Mouse (Mus musculus) intestine, embryonic 14.5 days (tissue): ENCODE results near the gene Epb41l5. TPM values are rescaled to one million over a fixed set of nuclear protein-coding genes. Genes with fewer than 3 reads are reported as not detected.
A peak's percentile ranks its signal among the peaks of the same experiment; 100 is the strongest.

Experiments used
- ATAC-seq: fragments of 200-750 bp; cut with Nextera tagmentation; replicated peaks from 2 replicates; pipeline ENCODE4 v1.8.0; 2017; ENCODE audit warnings: low read depth, moderate number of reproducible peaks, moderate TSS enrichment, moderate library complexity; ENCODE audit not compliant: low FRiP score, low TSS enrichment
- DNase-seq: peaks from one replicate; pipeline ENCODE4 v3.0.0-alpha.2; 2018; ENCODE audit warnings: low spot score
- H3K27ac ChIP-seq: fragments of 300-500 bp; sonication (generic); 2 replicates; pipeline ENCODE4 v1.5.1; 2014; ENCODE audit warnings: low read depth, mild to moderate bottlenecking, control low read depth
- H3K27me3 ChIP-seq: fragments of 300-500 bp; sonication (generic); replicated peaks from 2 replicates; pipeline ENCODE4 v1.6.1; 2014; ENCODE audit warnings: low read length, control low read depth; ENCODE audit not compliant: control insufficient read depth, insufficient read depth
- H3K36me3 ChIP-seq: fragments of 300-500 bp; sonication (generic); 2 replicates; pipeline ENCODE4 v1.6.1; 2014; ENCODE audit warnings: low read length, control low read depth; ENCODE audit not compliant: control insufficient read depth, insufficient read depth
- H3K4me1 ChIP-seq: fragments of 300-500 bp; sonication (generic); replicated peaks from 2 replicates; pipeline ENCODE4 v1.6.1; 2014; ENCODE audit warnings: low read length, control low read depth, mixed read lengths; ENCODE audit not compliant: control insufficient read depth, insufficient read depth
- H3K4me2 ChIP-seq: fragments of 300-500 bp; sonication (generic); 2 replicates; pipeline ENCODE4 v1.6.1; 2014; ENCODE audit warnings: low read length
- H3K4me3 ChIP-seq: fragments of 300-500 bp; sonication (generic); 2 replicates; pipeline ENCODE4 v1.5.1; 2014; ENCODE audit warnings: low read depth, low read length, control low read depth, mixed read lengths
- H3K9ac ChIP-seq: fragments of 300-500 bp; sonication (generic); 2 replicates; pipeline ENCODE4 v1.6.1; 2014; ENCODE audit warnings: mild to moderate bottlenecking, low read length
- H3K9me3 ChIP-seq: fragments of 300-500 bp; sonication (generic); 2 replicates; pipeline ENCODE4 v1.6.1; 2016; ENCODE audit warnings: low read length, control low read depth; ENCODE audit not compliant: control insufficient read depth
- WGBS: fragments of 180-500 bp; shearing (Covaris S2); extraction: QIAGEN DNeasy Blood & Tissue Kit; methylation state at CpG from one replicate; pipeline ENCODE4 v1.1.7; 2014; 5-methylcytosine and 5-hydroxymethylcytosine counted together
- polyA plus RNA-seq: library from polyadenylated mRNA; unstranded; fragments of >200 nt; fragmentation: Nextera tagmentation; extraction: Ambion mirVana; gene quantifications from 2 replicates; pipeline ENCODE4 v1.2.1, GENCODE M21; 2014

Epb41l5 gene
- polyA plus RNA-seq, 1 experiment from 2014 or later: 46.2 TPM

DNA sequence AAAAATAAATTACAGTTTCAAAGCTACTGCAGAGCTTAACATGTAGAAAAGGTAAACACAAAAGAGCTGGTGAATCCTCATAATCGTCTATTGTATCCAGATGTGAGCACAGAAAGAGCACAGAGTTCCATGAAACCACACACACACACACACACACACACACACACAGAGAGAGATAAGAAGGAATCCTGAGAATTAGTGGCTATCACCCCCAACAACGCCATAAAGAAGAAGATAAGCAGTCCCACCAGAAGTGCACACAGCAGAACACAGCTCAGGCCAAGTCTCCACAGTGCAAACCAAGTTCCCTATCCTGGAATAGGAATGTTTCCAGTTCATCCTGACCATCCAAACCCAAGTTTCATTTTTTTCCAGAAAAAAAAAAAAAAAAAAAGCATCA lies 103.6 kb downstream of the Epb41l5 start:
- H3K27ac ChIP-seq: no peak overlapping the region
- no peak overlapping the region for H3K4me3 ChIP-seq
- H3K9ac ChIP-seq: no peak overlapping the region
- H3K4me1 ChIP-seq: no peaks in the 10 kb centered on the region
- H3K27me3 ChIP-seq: no peaks in the 10 kb centered on the region
- ATAC-seq (no peak), DNase-seq (no peak)
- H3K9me3 ChIP-seq: no peaks in the 10 kb centered on the region
- H3K36me3 ChIP-seq: peaks cover 23% of the 10 kb centered on the region
- no peak overlapping the region for H3K4me2 ChIP-seq
- 45% methylated on average over 2 of the region's 2 CpGs for WGBS

DNA sequence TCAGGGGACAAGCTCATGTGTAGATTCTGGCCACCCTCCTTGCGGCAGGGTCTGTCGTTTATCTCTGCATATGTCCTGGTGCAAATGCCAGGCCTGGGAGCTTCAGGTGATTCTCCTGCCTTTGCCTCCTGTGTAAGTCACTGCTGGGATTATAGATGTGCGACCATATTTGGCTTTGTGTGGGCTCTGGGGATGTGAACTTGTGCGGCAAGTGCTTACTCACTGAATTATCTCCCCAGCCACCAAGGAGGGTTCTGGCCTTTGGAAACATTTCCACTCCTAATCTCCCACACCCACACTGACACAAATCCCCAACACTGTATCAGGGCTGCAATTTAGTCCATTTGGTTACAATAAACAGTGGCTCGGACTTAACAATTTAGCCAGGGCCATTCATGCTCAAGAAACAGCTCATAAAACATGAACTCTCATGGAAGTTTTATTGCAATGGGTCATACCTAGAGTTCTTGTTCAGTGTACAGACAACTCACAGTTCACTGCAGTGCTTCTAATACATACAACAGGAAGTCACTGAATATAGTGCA lies 104.1 kb downstream of the Epb41l5 start:
- Histone ChIP-seq H3K4me1 (no peaks in the 10 kb centered on the region), H3K9me3 (no peaks in the 10 kb centered on the region), H3K27me3 (no peaks in the 10 kb centered on the region), H3K9ac (no peak overlapping the region), H3K4me2 (no peak overlapping the region), H3K4me3 (no peak overlapping the region), H3K27ac (no peak overlapping the region), H3K36me3 (peaks cover 18% of the 10 kb centered on the region)
- no peak for DNase-seq
- ATAC-seq: no peak
- 61% methylated on average over 5 of the region's 5 CpGs for WGBS

DNA sequence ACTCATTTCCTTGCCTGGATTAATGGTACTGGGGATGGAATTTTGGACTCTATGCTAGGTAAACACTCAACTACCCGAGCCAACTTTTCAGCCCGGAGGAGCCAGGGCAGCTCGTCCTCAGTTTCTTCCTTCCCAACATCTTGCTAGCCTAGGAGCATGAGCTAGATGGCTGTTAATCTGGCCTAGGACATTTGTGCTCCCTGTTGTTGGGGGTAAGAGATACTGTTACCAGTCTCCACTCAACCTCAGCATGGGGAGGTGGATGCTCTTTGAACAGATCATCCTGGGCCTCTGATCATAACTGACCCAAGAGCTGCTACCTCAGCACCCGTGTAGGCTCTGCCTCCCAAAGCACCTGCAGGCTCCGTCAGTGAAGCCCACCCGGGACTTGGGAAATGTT lies 105.5 kb downstream of the Epb41l5 start:
- WGBS: 84% methylated on average over 6 of the region's 6 CpGs
- no peak for DNase-seq
- Histone ChIP-seq H3K4me1 (no peaks in the 10 kb centered on the region), H3K36me3 (peaks cover 13% of the 10 kb centered on the region), H3K27me3 (no peaks in the 10 kb centered on the region), H3K27ac (no peak overlapping the region), H3K4me3 (no peak overlapping the region), H3K9ac (no peak overlapping the region), H3K4me2 (no peak overlapping the region), H3K9me3 (no peaks in the 10 kb centered on the region)
- ATAC-seq: no peak

DNA sequence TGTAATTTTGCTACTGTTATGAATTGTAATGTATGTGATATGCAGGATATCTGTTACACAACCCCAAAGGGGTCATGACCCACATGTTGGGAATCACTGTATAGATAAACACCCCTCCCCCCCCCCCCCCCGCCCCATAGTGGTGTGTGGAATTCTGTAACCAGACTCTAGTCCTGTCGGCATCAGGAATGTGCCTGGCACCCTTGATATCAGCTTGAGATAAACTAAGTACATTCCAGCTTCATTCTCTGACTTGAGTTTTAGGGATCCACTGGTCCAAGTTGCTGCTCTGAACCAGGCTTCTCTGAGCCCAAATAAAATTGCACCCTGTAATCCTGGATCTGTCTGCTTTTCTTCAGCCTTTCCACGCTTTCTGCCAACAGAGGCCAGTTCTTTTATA lies 107.2 kb downstream of the Epb41l5 start:
- peak; percentile 12; the same call in 1 of the 2 replicates for ATAC-seq
- Histone ChIP-seq H3K9ac (no peak overlapping the region), H3K4me3 (no peak overlapping the region), H3K27ac (no peak overlapping the region), H3K4me2 (no peak overlapping the region), H3K36me3 (no peaks in the 10 kb centered on the region), H3K27me3 (no peaks in the 10 kb centered on the region), H3K4me1 (no peaks in the 10 kb centered on the region), H3K9me3 (no peaks in the 10 kb centered on the region)
- DNase-seq: no peak
- 46% methylated on average over 3 of the region's 3 CpGs for WGBS

DNA sequence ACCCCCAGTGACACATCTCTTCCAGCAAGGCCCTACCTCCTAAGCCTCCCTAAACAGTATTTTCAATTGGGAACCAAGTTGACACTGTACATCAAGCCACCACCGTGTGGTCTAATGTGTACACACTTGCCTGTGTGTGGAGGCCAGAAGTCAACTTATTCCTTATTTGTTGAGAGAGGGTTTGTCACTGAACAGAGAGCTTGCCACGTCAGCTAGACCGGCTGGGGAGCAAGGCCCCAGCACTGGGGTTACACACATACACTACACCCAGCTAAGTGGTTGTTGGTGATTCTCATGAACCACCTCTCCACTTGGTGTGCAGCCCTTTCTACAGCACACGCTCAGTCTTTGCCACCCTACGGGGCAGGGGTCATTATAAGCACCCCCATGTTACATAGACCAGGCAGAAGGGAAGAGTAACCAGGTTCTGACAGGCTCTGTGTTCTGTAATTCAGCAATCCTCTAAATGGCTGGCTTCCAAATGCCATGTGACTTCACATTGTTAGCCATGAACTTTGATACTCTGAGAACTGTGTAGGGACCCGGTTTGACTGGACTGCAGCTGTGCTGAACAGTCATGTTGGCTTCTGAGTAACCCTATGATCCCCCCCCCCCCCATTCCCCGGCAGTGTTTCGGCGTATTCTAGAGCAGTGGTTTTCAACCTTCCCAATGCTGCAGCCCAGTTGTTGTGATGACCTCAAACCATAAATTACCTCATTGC lies 107.8 kb downstream of the Epb41l5 start:
- no peak overlapping the region for H3K4me3 ChIP-seq
- WGBS: 65% methylated on average over 9 of the region's 9 CpGs
- H3K9ac ChIP-seq: no peak overlapping the region
- no peak overlapping the region for H3K4me2 ChIP-seq
- DNase-seq (no peak), ATAC-seq (peak; percentile 47; the same call in 1 of the 2 replicates)
- no peaks in the 10 kb centered on the region for H3K9me3 ChIP-seq
- no peak overlapping the region for H3K27ac ChIP-seq
- no peaks in the 10 kb centered on the region for H3K4me1 ChIP-seq
- H3K27me3 ChIP-seq: no peaks in the 10 kb centered on the region
- H3K36me3 ChIP-seq: no peaks in the 10 kb centered on the region

DNA sequence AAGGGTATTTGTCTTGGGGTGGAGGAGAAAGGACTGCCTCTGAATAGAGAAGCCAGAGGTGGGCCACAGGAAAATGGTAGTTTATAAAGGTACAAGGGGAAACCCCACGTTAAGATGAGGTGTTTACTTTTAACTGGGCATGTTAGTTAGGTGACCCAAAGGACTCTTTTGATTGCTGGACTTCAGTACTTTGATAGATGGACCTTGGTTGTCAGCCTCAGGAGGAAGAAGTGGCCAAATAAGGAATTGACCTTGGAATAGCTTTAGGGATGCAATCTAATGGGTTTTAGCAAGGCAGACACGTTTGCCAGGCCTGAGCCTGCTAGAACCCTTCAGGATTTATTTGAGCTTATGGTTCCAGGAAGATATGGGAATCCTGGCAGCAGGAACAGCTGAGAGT lies 109.5 kb downstream of the Epb41l5 start:
- DNase-seq (no peak), ATAC-seq (no peak)
- H3K9ac ChIP-seq: no peak overlapping the region
- H3K9me3 ChIP-seq: no peaks in the 10 kb centered on the region
- H3K4me3 ChIP-seq: no peak overlapping the region
- 28% methylated on average over 2 of the region's 2 CpGs for WGBS
- H3K27me3 ChIP-seq: no peaks in the 10 kb centered on the region
- H3K4me1 ChIP-seq: no peaks in the 10 kb centered on the region
- H3K4me2 ChIP-seq: no peak overlapping the region
- no peak overlapping the region for H3K27ac ChIP-seq
- no peaks in the 10 kb centered on the region for H3K36me3 ChIP-seq

DNA sequence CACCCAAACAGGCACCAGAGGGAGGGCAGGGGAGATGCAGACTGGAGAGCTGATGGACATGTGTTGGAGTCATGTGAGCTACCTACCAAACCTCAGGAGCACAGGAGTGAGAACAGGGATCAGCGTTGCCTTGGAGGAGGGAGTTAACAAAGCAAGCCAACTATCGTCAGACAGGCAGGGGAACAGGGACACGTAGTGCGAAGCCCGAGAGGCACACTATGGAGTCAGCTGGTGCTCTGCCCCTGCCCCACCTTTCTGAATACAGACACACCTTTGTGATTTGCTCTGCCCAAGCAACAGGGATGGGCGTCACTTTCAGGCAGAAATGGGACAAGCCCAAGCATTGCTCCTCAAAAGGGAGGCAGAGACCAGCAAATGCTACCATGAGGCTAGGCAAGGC lies 111.1 kb downstream of the Epb41l5 start:
- 85% methylated on average over 6 of the region's 6 CpGs for WGBS
- no peak overlapping the region for H3K9ac ChIP-seq
- H3K4me1 ChIP-seq: no peaks in the 10 kb centered on the region
- ATAC-seq (no peak), DNase-seq (no peak)
- no peak overlapping the region for H3K4me2 ChIP-seq
- no peak overlapping the region for H3K4me3 ChIP-seq
- no peaks in the 10 kb centered on the region for H3K36me3 ChIP-seq
- no peaks in the 10 kb centered on the region for H3K27me3 ChIP-seq
- no peak overlapping the region for H3K27ac ChIP-seq
- H3K9me3 ChIP-seq: no peaks in the 10 kb centered on the region

DNA sequence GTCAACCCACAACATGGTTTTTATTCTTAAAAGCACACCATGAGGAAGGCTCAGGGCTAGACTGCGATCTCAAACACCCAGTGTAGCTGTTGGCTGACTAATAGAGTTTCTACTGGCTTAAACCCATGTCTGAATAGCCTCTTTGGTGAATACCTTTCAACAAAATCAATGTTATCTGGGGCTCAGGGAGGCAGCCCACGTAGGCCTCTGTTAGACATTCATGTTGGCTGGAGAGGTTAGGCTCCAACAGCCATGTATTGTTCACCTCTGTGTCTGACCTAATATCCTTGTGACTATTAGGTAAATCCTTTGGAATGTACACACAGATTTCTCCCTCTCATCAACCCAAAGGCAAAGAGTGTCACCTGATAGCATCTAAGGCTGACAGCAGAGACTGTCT lies 112.7 kb downstream of the Epb41l5 start:
- no peak for ATAC-seq
- H3K9ac ChIP-seq: no peak overlapping the region
- H3K9me3 ChIP-seq: no peaks in the 10 kb centered on the region

DNA sequence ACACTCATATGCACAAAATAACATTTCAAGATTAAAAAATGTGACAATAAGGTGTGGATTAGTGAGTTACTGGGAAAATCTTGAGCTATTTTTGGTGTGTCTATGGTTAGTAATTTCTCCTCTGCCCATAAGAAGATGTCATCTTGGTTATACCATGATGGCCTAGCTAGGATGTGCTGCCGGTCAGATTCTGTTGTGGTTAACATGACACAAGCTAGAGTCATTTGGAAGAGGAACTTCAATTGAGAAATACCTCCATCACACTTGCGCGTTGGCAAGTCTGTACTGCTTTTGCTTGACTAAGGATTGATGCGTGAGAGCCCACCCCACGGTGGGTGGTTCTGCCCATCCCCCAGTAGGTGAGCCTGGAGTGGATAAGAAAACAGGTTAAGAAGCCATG lies 114.5 kb downstream of the Epb41l5 start:
- WGBS: 94% methylated on average over 5 of the region's 5 CpGs
- no peaks in the 10 kb centered on the region for H3K27me3 ChIP-seq
- no peaks in the 10 kb centered on the region for H3K4me1 ChIP-seq
- H3K36me3 ChIP-seq: peaks cover under 1% of the 10 kb centered on the region; the same call in 1 of the 2 replicates
- H3K9me3 ChIP-seq: no peaks in the 10 kb centered on the region
- no peak overlapping the region for H3K9ac ChIP-seq
- no peak for DNase-seq
- H3K4me3 ChIP-seq: no peak overlapping the region
- no peak overlapping the region for H3K27ac ChIP-seq
- no peak for ATAC-seq
- no peak overlapping the region for H3K4me2 ChIP-seq

More for the DNA sequence above, 112.7 kb downstream of the Epb41l5 start:
- H3K4me2 ChIP-seq: no peak overlapping the region
- H3K27me3 ChIP-seq: no peaks in the 10 kb centered on the region
- DNase-seq: no peak
- no peaks in the 10 kb centered on the region for H3K36me3 ChIP-seq
- no peak overlapping the region for H3K27ac ChIP-seq
- no peaks in the 10 kb centered on the region for H3K4me1 ChIP-seq
- 84% methylated on average over 2 of the region's 2 CpGs for WGBS
- H3K4me3 ChIP-seq: no peak overlapping the region
